Mouse (Mus musculus): ENCODE measurements around the gene Ankib1. TPM values are rescaled to one million over a fixed set of nuclear protein-coding genes. Genes with fewer than 3 reads are reported as not detected.

Gene Ankib1
- polyA plus RNA-seq, 1 experiment from 2014 or later = 11.3 TPM

DNA sequence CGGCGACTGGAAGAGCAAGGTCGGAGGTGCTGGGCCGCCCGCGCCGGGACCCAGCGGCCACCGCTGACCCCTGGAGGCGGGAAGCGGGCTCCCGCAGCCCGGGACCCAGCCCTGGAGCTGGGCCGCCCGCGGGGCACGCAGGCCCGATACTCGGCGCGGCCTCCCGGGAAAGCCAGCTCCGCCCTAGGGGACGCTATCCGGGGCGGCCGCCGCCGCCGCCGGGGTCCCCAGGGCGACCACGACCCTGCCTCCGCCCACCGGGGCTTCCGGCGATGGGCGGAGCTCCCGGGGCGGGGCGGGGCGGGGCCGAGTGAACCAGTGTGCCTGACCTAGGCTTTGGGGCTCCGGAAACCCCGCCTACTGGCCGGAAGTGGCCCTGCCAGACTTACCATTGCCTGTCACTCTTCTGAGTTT, 155.0 kb downstream of the Ankib1 start:
- Histone ChIP-seq H3K36me3 (ENCODE audit: control insufficient read depth, insufficient read depth, low read length) (peaks cover 11% of the 10 kb centered on the region), H3K4me2 (peak overlapping the region; percentile 88), H3K9me3 (ENCODE audit: control insufficient read depth, low read length) (no peaks in the 10 kb centered on the region), H3K9ac (ENCODE audit: low read depth, low read length) (peak overlapping the region; percentile 95), H3K27me3 (replicated peaks; ENCODE audit: control insufficient read depth, insufficient read depth, low read length) (no peaks in the 10 kb centered on the region), H3K4me1 (replicated peaks; ENCODE audit: control insufficient read depth, insufficient read depth, low read length) (peaks cover 7% of the 10 kb centered on the region), H3K27ac (ENCODE audit: low read depth, low read length) (peak overlapping the region; percentile 94), H3K4me3 (ENCODE audit: low read depth, low read length) (peak overlapping the region; percentile 99)
- WGBS = 0% methylated on average over 30 of the region's 46 CpGs
- ATAC-seq (replicated peaks; ENCODE audit: low FRiP score) (peak; percentile 95), DNase-seq (ENCODE audit: low spot score) (peak; percentile 91)

DNA sequence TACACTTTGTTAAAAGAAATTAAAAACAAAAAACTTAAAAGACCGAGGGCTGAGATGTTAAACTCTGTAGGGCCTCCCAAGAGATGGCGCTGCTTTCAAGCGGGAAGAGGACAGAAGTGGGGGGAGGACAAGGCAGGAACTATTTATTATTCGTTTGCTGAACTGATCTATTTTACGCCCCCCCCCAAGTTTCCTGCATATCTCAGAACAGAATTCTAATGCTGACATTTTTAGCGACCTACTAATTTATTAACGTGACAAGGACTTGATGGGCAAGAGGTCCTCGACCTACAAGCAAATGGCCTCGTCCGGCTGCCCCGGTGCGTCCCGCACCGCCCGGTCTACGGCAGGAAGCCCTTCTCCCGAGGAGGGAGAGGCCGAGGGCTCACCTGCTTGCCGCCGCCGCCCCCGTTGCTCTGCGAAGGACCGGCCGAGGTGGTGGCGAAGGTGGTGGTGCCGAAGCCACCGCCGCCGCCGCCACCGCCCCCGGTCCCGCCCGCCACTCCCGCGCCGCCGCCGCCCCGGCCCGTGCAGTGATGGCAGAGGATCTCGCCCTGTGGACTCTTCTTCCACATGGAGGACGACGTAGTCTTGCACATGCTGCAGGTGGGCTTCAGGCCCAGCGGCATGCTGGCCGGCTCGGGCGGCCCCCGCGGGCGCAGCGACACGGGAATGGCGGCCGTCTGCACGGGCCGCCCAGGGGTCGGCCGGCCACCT, 155.6 kb downstream of the Ankib1 start:
- ATAC-seq (replicated peaks; ENCODE audit: low FRiP score) (peak; percentile 69), DNase-seq (ENCODE audit: low spot score) (peak; percentile 78)
- no peaks in the 10 kb centered on the region for H3K27me3 ChIP-seq (replicated peaks; ENCODE audit: control insufficient read depth, insufficient read depth, low read length)
- peaks cover 7% of the 10 kb centered on the region for H3K4me1 ChIP-seq (replicated peaks; ENCODE audit: control insufficient read depth, insufficient read depth, low read length)
- H3K9me3 ChIP-seq (ENCODE audit: control insufficient read depth, low read length) = no peaks in the 10 kb centered on the region
- H3K36me3 ChIP-seq (ENCODE audit: control insufficient read depth, insufficient read depth, low read length) = peaks cover 11% of the 10 kb centered on the region
- peak overlapping the region; percentile 94 for H3K27ac ChIP-seq (ENCODE audit: low read depth, low read length)
- H3K4me2 ChIP-seq = peak overlapping the region; percentile 88
- H3K4me3 ChIP-seq (ENCODE audit: low read depth, low read length) = peak overlapping the region; percentile 99
- WGBS = under 1% methylated on average over 50 of the region's 60 CpGs
- peak overlapping the region; percentile 95 for H3K9ac ChIP-seq (ENCODE audit: low read depth, low read length)

DNA sequence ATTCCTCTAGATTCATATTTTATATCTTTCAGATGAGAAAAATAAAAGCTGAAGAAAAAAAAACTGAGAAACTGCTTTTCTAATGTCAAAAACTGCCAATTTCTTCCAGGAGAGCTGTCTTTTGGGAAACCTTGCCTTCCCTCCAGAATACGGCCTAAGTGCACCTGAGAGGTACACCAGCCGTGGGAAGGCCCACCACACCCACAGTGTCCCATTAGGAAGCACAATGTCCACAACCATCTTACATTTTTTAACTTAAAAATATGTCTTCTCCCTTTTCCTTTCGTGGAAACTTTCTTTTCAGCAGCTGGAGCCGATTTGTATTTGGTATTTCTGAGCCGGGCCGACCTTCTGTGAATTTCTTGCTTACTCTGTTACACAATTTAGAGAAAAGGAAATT, 156.2 kb downstream of the Ankib1 start:
- peak overlapping the region; percentile 38; the same call in 1 of the 2 replicates for H3K27ac ChIP-seq (ENCODE audit: low read depth, low read length)
- ATAC-seq (replicated peaks; ENCODE audit: low FRiP score) = no peak
- H3K4me2 ChIP-seq = peak overlapping the region; percentile 88
- H3K4me1 ChIP-seq (replicated peaks; ENCODE audit: control insufficient read depth, insufficient read depth, low read length) = peaks cover 7% of the 10 kb centered on the region
- H3K9me3 ChIP-seq (ENCODE audit: control insufficient read depth, low read length) = no peaks in the 10 kb centered on the region
- DNase-seq (ENCODE audit: low spot score) = no peak
- H3K4me3 ChIP-seq (ENCODE audit: low read depth, low read length) = peak overlapping the region; percentile 99
- peaks cover 14% of the 10 kb centered on the region for H3K36me3 ChIP-seq (ENCODE audit: control insufficient read depth, insufficient read depth, low read length)
- H3K27me3 ChIP-seq (replicated peaks; ENCODE audit: control insufficient read depth, insufficient read depth, low read length) = no peaks in the 10 kb centered on the region
- 40% methylated on average over 6 of the region's 6 CpGs for WGBS
- peak overlapping the region; percentile 95 for H3K9ac ChIP-seq (ENCODE audit: low read depth, low read length)

DNA sequence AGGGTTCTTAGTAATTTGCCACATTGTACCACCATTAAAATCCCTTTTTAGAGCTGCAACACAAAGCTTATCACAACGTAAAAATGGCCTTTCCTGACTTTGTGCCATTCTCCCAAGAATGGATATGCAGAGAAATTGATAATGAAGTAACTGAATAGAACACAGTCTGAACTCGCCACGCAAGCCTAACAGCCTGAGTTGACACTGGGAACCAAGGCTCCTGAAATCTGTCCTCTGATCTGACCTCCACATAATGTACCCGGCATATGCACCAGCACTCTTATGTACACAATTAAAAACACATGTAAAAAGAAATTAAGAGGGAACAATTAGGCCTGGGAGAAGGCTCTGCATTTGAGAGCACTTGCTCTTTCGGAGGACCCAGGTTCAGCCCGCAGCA, 157.4 kb downstream of the Ankib1 start:
- Histone ChIP-seq H3K27me3 (replicated peaks; ENCODE audit: control insufficient read depth, insufficient read depth, low read length) (no peaks in the 10 kb centered on the region), H3K4me2 (peak overlapping the region; percentile 35), H3K27ac (ENCODE audit: low read depth, low read length) (no peak overlapping the region), H3K4me1 (replicated peaks; ENCODE audit: control insufficient read depth, insufficient read depth, low read length) (peaks cover 7% of the 10 kb centered on the region), H3K36me3 (ENCODE audit: control insufficient read depth, insufficient read depth, low read length) (peaks cover 21% of the 10 kb centered on the region), H3K4me3 (ENCODE audit: low read depth, low read length) (no peak overlapping the region), H3K9ac (ENCODE audit: low read depth, low read length) (no peak overlapping the region), H3K9me3 (ENCODE audit: control insufficient read depth, low read length) (no peaks in the 10 kb centered on the region)
- 81% methylated on average over 6 of the region's 6 CpGs for WGBS
- no peak for DNase-seq (ENCODE audit: low spot score)
- ATAC-seq (replicated peaks; ENCODE audit: low FRiP score) = no peak

DNA sequence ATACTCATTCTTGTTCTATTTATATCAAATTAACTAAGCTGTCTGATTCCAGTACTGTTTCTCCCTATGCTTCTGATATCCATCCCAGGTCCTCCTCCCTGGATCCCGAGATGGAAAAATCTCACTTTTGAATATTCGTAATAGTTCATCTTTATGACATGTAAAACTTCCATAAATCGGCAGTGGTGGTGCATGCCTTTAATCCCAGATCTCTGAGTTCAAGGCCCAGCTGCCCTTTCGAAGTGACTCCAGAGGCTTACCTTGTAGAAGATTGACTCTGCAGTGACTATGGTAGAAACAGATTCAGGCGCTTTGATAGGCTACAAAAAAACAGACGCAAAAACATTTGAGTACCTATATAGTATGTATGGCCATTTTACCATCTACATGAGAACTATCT, 158.1 kb downstream of the Ankib1 start:
- no peaks in the 10 kb centered on the region for H3K9me3 ChIP-seq (ENCODE audit: control insufficient read depth, low read length)
- H3K9ac ChIP-seq (ENCODE audit: low read depth, low read length) = no peak overlapping the region
- H3K4me1 ChIP-seq (replicated peaks; ENCODE audit: control insufficient read depth, insufficient read depth, low read length) = peaks cover 7% of the 10 kb centered on the region
- DNase-seq (ENCODE audit: low spot score) (no peak), ATAC-seq (replicated peaks; ENCODE audit: low FRiP score) (no peak)
- no peaks in the 10 kb centered on the region for H3K27me3 ChIP-seq (replicated peaks; ENCODE audit: control insufficient read depth, insufficient read depth, low read length)
- 90% methylated on average over 6 of the region's 6 CpGs for WGBS
- no peak overlapping the region for H3K4me3 ChIP-seq (ENCODE audit: low read depth, low read length)
- peaks cover 22% of the 10 kb centered on the region for H3K36me3 ChIP-seq (ENCODE audit: control insufficient read depth, insufficient read depth, low read length)
- no peak overlapping the region for H3K4me2 ChIP-seq
- no peak overlapping the region for H3K27ac ChIP-seq (ENCODE audit: low read depth, low read length)

Small RNAs within 50 kb of the gene (microRNA-seq; reads per million reads assigned to microRNA genes)
- gene Gm22926 (ENCODE audit: borderline number of aligned reads) = not detected
- not detected for gene Gm26238 (ENCODE audit: borderline number of aligned reads)

Other genes with a start within 250 kb of the Ankib1 start
- gene 1700109H08Rik, start 231.4 kb downstream of the Ankib1 start, polyA plus RNA-seq (2014; fragmentation: Nextera tagmentation; extraction: Ambion mirVana) = 1.8 and 3.1 TPM in 2 replicates
- gene Pex1, start 206.9 kb downstream of the Ankib1 start, polyA plus RNA-seq (2014; fragmentation: Nextera tagmentation; extraction: Ambion mirVana) = 7.7 and 9.3 TPM in 2 replicates
- 12.7 and 13.0 TPM in 2 replicates for gene Rbm48, start 206.3 kb downstream of the Ankib1 start, polyA plus RNA-seq (2014; fragmentation: Nextera tagmentation; extraction: Ambion mirVana)
- not detected in 2 replicates for gene Tmbim7, start 151.7 kb downstream of the Ankib1 start, polyA plus RNA-seq (2014; fragmentation: Nextera tagmentation; extraction: Ambion mirVana)
- 43.2 and 45.7 TPM in 2 replicates for gene Gatad1, start 145.7 kb downstream of the Ankib1 start, polyA plus RNA-seq (2014; fragmentation: Nextera tagmentation; extraction: Ambion mirVana)
- 38.2 and 38.8 TPM in 2 replicates for gene Krit1, start 259 bp upstream of the Ankib1 start, polyA plus RNA-seq (2014; fragmentation: Nextera tagmentation; extraction: Ambion mirVana)
- not detected in 2 replicates for gene Lrrd1, start 42.2 kb upstream of the Ankib1 start, polyA plus RNA-seq (2014; fragmentation: Nextera tagmentation; extraction: Ambion mirVana)
- 9.9 and 11.7 TPM in 2 replicates for gene Mterf1a, start 91.0 kb upstream of the Ankib1 start, polyA plus RNA-seq (2014; fragmentation: Nextera tagmentation; extraction: Ambion mirVana)
- 54.4 and 69.8 TPM in 2 replicates for gene Akap9, start 125.1 kb upstream of the Ankib1 start, polyA plus RNA-seq (2014; fragmentation: Nextera tagmentation; extraction: Ambion mirVana)

Data from liver, embryonic 11.5 days (tissue).